Mouse (Mus musculus): Measurements from ENCODE around the gene Rrad. TPM values are rescaled to one million over a fixed set of nuclear protein-coding genes. Genes with fewer than 3 reads are reported as not detected.

The Rrad gene
- total RNA-seq, 4 experiments from 2014 or later, result 215 to 381 (median 317) TPM

Other genes with a start within 250 kb of the Rrad start
- gene Cmtm4, start 235.5 kb downstream of the Rrad start, total RNA-seq (2022), result 10 to 100 TPM; 10.7 to 11.8 (median 11.0) TPM
- 100 to 1,000 TPM in 2 of 4 experiments, 10 to 100 TPM in 2; 80.4 to 113 (median 96.5) TPM for gene Dync1li2, start 188.3 kb downstream of the Rrad start, total RNA-seq (2022)
- not detected for gene Terb1, start 121.4 kb downstream of the Rrad start, total RNA-seq (2022)
- 10 to 100 TPM; 28.5 to 32.0 (median 29.9) TPM for gene Nae1, start 96.7 kb downstream of the Rrad start, total RNA-seq (2022)
- 1 to 10 TPM; 2.6 to 4.4 (median 3.2) TPM for gene Car7, start 96.6 kb downstream of the Rrad start, total RNA-seq (2022)
- 10 to 100 TPM; 24.1 to 44.1 (median 34.9) TPM for gene Pdp2, start 39.9 kb downstream of the Rrad start, total RNA-seq (2022)
- 1 to 10 TPM; 3.7 to 8.2 (median 6.5) TPM for gene Cdh16, start 6.9 kb downstream of the Rrad start, total RNA-seq (2022)
- gene Ciao2b, start 10.6 kb upstream of the Rrad start, total RNA-seq (2022), result 10 to 100 TPM; 65.5 to 84.7 (median 73.7) TPM
- gene Ces2a, start 102.7 kb upstream of the Rrad start, total RNA-seq (2022), result not detected
- gene Ces2b, start 200.2 kb upstream of the Rrad start, total RNA-seq (2022), result under 1 TPM; 0.40 to 0.62 (median 0.51) TPM
- gene Ces2c, start 215.7 kb upstream of the Rrad start, total RNA-seq (2022), result not detected

All from heart, adult 8-10 months (tissue).